Mouse (Mus musculus) liver, embryonic 16.5 days (tissue): ENCODE results near the gene Anapc16. TPM values are rescaled to one million over a fixed set of nuclear protein-coding genes. Genes with fewer than 3 reads are reported as not detected.
A peak's percentile ranks its signal among the peaks of the same experiment; 100 is the strongest.

Experiments
- ATAC-seq: fragments of 200-750 bp; cut with Nextera tagmentation; 2 replicates; pipeline ENCODE4 v1.8.0; 2017; ENCODE audit warnings: low read depth, mild to moderate bottlenecking, moderate number of reproducible peaks, moderate library complexity
- H3K27ac ChIP-seq: fragments of 300-500 bp; sonication (generic); 2 replicates; pipeline ENCODE4 v1.5.1; 2014; ENCODE audit warnings: mild to moderate bottlenecking, low read length
- H3K27me3 ChIP-seq: fragments of 300-500 bp; sonication (generic); 2 replicates; pipeline ENCODE4 v1.6.1; 2014; ENCODE audit warnings: low read depth, low read length, mixed read lengths; ENCODE audit not compliant: control insufficient read depth, insufficient read depth
- H3K36me3 ChIP-seq: fragments of 300-500 bp; sonication (generic); 2 replicates; pipeline ENCODE4 v1.6.1; 2014; ENCODE audit warnings: mild to moderate bottlenecking; ENCODE audit not compliant: control insufficient read depth, insufficient read depth
- H3K4me1 ChIP-seq: fragments of 300-500 bp; sonication (generic); 2 replicates; pipeline ENCODE4 v1.6.1; 2014; ENCODE audit warnings: low read depth, low read length, mixed read lengths; ENCODE audit not compliant: control insufficient read depth
- H3K4me2 ChIP-seq: fragments of 300-500 bp; sonication (generic); 2 replicates; pipeline ENCODE4 v1.6.1; 2014; ENCODE audit warnings: low read depth, low read length, mixed read lengths
- H3K4me3 ChIP-seq: fragments of 300-500 bp; sonication (generic); 2 replicates; pipeline ENCODE4 v1.5.1; 2014; ENCODE audit warnings: low read depth, mild to moderate bottlenecking, low read length
- H3K9ac ChIP-seq: fragments of 300-500 bp; sonication (generic); 2 replicates; pipeline ENCODE4 v1.6.1; 2014; ENCODE audit warnings: low read depth, low read length
- H3K9me3 ChIP-seq: fragments of 300-500 bp; sonication (generic); replicated peaks from 2 replicates; pipeline ENCODE4 v1.6.1; 2016; ENCODE audit warnings: low read length; ENCODE audit not compliant: control insufficient read depth
- WGBS: fragments of 180-500 bp; shearing (Covaris S2); extraction: QIAGEN DNeasy Blood & Tissue Kit; methylation state at CpG from one replicate; pipeline ENCODE4 v1.1.7; 2014; ENCODE audit not compliant: insufficient replicate concordance; 5-methylcytosine and 5-hydroxymethylcytosine counted together
- polyA plus RNA-seq: library from polyadenylated mRNA; unstranded; fragments of >200 nt; fragmentation: Nextera tagmentation; extraction: Ambion mirVana; gene quantifications from 2 replicates; pipeline ENCODE4 v1.2.1, GENCODE M21; 2015

Gene Anapc16
- polyA plus RNA-seq, 1 experiment from 2014 or later, result 34.9 TPM

DNA sequence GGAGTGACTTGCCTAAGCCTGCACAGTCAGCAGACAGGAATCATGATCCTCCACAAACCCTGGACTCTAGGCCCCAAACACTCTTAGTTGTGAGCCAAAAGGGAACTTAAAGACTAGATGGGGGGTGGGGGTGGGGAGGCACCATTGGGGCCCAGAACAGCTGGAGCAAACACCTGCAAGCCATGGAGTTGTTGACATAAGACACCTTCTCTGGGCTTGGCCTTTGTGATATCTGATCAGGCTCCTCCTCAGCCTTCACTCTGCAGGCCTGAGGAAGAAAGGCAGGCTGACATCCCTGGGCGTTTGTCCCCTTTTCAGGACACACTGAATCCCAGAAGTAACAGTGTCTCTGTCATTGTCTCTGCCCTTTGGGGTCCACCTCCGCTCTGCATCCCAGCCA is 39.3 kb downstream of the Anapc16 start:
- ATAC-seq, result no peak
- Histone ChIP-seq H3K4me3 (no peak overlapping the region), H3K9me3 (no peaks in the 10 kb centered on the region), H3K27me3 (no peaks in the 10 kb centered on the region), H3K4me1 (no peaks in the 10 kb centered on the region; the same call in 1 of the 2 replicates), H3K36me3 (no peaks in the 10 kb centered on the region), H3K4me2 (no peak overlapping the region), H3K9ac (no peak overlapping the region), H3K27ac (no peak overlapping the region)
- 54% methylated on average over 2 of the region's 2 CpGs for WGBS

DNA sequence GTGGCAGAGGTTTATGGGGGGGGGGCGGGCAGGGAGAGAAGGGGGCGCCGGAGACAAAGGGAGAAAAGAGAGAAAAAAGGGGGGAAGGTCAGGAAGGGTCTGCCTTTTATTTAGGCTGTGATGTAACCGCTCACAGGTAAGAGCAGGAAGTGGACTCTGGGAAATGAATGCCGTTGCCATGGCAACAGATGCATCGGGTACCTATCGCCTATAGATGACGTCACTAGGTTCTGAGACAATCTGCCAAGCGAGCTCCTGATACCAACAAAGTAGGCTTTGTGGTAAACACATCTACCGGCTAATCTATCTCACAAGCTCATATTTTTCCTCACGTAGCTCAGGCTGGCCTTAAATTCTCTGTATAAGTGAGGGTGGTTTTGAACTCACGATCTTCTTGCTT is 43.4 kb downstream of the Anapc16 start:
- Histone ChIP-seq H3K27ac (no peak overlapping the region), H3K9ac (no peak overlapping the region), H3K4me1 (no peaks in the 10 kb centered on the region; the same call in 1 of the 2 replicates), H3K36me3 (no peaks in the 10 kb centered on the region), H3K9me3 (no peaks in the 10 kb centered on the region), H3K4me2 (no peak overlapping the region), H3K4me3 (no peak overlapping the region), H3K27me3 (peaks cover 14% of the 10 kb centered on the region)
- WGBS, result 64% methylated on average over 11 of the region's 12 CpGs
- ATAC-seq, result no peak

DNA sequence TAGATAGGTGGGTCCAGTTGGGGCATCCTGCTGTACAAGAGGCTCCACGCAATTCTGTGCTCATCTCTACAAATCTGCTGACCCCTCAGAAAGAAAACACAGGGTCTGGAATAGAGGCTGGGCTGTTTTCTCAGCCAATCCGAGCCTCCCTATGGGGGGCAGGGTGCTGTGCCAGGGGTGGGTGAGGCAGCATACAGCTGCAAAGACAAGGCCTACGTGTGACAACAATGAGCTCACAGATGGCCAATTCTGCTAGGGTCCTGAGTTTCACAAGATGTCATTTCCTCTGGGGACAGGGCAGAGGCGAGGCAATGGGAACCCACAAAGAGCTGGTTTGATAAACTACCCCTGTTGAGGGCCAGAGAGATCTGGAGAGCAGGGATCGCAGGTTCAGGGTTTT is 44.5 kb downstream of the Anapc16 start:
- WGBS, result 46% methylated on average over 5 of the region's 5 CpGs
- no peak for ATAC-seq

DNA sequence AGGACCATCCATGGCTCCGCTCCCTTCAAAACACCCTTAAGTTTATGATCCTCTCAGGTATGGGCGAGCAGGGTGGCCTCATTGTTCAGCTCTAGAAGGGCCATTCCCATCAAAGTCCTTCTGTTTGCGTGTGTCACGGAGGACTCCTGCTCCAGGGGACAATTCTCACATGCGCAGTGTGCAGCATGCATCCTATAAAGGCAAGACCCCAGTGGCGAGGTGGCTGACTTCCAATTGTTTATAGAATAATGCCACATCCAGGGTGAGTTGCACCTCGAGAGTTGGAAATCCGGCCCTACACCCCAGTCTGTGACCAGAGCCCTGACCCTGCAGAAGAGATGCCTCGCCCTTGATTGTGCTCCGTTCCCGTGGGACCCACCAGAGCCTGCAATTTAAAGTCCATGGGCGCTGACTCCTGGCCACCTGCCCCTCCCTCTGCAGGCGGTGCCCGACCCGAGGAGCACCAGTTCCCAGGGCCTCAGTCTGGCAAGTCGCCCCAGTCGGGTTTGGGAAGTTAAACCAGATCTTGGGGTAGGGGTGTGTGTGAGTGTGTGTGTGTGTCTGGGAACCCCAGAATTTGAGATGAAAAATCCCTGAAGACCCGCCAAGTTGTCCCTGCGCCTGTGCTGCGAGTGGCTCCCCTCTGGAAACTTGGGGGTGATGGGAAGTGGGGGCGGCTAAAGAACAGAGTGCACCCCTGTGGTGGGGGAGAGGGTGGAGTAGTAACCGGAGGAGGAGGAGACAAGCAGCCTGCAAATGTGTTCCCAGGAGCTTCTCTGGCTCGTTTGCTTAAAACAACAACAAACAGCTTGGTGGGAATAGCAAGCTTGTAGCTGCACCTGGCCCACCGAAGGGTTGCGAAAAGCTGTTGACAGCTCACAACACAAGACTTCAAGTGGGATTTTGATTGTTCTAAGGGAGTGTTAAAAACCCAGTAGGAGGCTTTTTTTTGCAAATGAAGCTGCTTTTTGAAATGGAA is 45.5 kb downstream of the Anapc16 start:
- H3K4me2 ChIP-seq, result no peak overlapping the region
- no peak for ATAC-seq

More for the DNA sequence above, 44.5 kb downstream of the Anapc16 start:
- no peaks in the 10 kb centered on the region for H3K4me1 ChIP-seq
- no peak overlapping the region for H3K4me3 ChIP-seq
- H3K36me3 ChIP-seq, result no peaks in the 10 kb centered on the region
- no peaks in the 10 kb centered on the region for H3K9me3 ChIP-seq
- H3K4me2 ChIP-seq, result no peak overlapping the region
- no peak overlapping the region for H3K9ac ChIP-seq
- H3K27me3 ChIP-seq, result peaks cover 14% of the 10 kb centered on the region
- no peak overlapping the region for H3K27ac ChIP-seq

DNA sequence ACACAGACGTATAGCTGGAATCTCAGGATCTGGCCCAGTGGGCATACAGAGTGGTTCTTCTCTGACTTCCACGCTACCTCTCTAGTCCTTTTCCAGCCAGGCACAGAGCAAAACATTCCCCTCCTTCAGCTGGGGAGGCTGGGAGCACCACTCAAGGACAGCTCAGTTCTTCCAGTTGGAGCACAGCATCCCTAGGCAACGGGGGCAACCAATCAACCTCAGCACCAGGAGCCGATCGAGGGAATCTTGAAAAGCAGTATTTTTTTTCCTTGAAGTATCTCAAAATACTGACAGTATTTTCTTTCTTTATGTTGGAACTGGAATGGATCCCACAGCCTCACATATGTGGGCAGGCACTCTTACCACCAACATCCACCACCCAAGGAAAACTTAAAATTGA is 46.3 kb downstream of the Anapc16 start:
- ATAC-seq, result no peak
- Histone ChIP-seq H3K4me2 (no peak overlapping the region), H3K4me1 (peaks cover 10% of the 10 kb centered on the region), H3K36me3 (no peaks in the 10 kb centered on the region), H3K9ac (no peak overlapping the region), H3K9me3 (no peaks in the 10 kb centered on the region), H3K27ac (no peak overlapping the region), H3K27me3 (peaks cover 22% of the 10 kb centered on the region), H3K4me3 (no peak overlapping the region)
- WGBS, result 54% methylated on average over 5 of the region's 5 CpGs

More for the DNA sequence above, 45.5 kb downstream of the Anapc16 start:
- no peak overlapping the region for H3K4me3 ChIP-seq
- peaks cover 20% of the 10 kb centered on the region for H3K27me3 ChIP-seq
- no peak overlapping the region for H3K9ac ChIP-seq
- WGBS, result 43% methylated on average over 25 of the region's 25 CpGs
- no peaks in the 10 kb centered on the region for H3K36me3 ChIP-seq
- H3K27ac ChIP-seq, result no peak overlapping the region
- no peaks in the 10 kb centered on the region for H3K9me3 ChIP-seq
- peaks cover 3% of the 10 kb centered on the region for H3K4me1 ChIP-seq

DNA sequence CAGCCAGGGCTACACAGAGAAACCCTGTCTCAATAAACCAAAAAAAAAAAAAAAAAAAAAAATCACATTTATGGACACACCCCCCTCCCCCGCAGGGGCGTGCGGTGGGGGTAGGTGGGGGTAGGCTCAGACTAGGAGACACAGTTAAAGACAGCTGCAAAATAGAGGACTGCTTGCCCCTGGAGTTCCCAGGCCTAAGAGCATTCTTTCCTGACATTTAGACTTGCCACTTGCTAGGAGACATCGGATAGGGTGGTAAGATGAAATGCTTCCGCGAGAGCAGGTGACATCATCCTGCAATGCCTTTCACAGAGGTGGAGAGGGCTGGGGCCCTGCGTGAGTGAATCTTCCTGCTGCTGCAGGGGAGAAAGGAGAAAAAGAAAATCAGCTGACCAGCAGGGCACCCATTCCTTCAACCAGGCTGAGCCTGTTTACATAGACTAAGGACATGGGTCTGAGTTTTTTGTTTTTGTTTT is 49.3 kb downstream of the Anapc16 start:
- Histone ChIP-seq H3K9ac (no peak overlapping the region), H3K4me1 (peaks cover 24% of the 10 kb centered on the region), H3K27ac (no peak overlapping the region), H3K9me3 (no peaks in the 10 kb centered on the region), H3K36me3 (no peaks in the 10 kb centered on the region), H3K4me3 (no peak overlapping the region), H3K4me2 (no peak overlapping the region), H3K27me3 (peaks cover 36% of the 10 kb centered on the region)
- 39% methylated on average over 7 of the region's 7 CpGs for WGBS
- ATAC-seq, result no peak

DNA sequence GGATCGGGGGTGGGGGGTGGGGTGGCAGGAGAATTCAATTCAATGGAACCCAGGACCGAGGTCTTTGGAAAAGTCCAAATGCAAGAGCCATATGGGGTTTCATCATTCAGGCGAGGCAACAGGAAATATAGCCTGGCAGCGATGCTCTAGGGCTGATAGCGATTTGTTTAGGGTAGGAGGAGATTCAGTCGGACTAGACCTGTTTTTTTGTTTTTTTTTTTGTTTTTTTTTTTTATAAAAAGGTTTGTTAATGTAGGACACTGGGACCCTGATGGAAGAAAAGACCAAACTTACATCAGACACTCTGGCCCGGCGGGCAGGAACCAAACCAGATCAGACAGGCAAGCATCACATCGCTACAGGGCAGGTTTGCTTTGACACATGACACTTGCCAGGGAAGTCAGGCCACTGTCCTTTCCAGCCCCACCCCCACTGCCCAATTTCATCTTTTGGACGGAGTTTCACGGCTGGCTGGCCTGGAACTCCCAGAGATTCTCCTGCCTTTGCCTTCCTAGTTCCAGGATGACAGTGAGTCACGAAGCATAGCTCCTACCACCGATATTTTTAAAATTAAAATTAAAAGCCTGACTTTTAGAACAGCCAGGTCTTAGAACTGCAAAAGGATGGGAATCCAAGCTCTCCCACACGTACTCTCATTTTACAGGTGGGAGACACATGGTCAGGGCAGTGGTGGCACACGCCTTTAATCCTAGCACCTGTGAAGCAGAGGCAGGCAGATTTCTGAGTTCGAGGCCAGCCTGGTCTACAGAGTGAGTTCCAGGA is 50.0 kb downstream of the Anapc16 start:
- peak overlapping the region; percentile 98 for H3K4me2 ChIP-seq
- peaks cover 33% of the 10 kb centered on the region for H3K27me3 ChIP-seq
- H3K9me3 ChIP-seq, result no peaks in the 10 kb centered on the region
- H3K4me3 ChIP-seq, result peak overlapping the region; percentile 73
- H3K4me1 ChIP-seq, result peaks cover 24% of the 10 kb centered on the region
- H3K36me3 ChIP-seq, result no peaks in the 10 kb centered on the region
- 25% methylated on average over 16 of the region's 16 CpGs for WGBS
- ATAC-seq, result no peak
- peak overlapping the region; percentile 55 for H3K9ac ChIP-seq
- no peak overlapping the region for H3K27ac ChIP-seq

DNA sequence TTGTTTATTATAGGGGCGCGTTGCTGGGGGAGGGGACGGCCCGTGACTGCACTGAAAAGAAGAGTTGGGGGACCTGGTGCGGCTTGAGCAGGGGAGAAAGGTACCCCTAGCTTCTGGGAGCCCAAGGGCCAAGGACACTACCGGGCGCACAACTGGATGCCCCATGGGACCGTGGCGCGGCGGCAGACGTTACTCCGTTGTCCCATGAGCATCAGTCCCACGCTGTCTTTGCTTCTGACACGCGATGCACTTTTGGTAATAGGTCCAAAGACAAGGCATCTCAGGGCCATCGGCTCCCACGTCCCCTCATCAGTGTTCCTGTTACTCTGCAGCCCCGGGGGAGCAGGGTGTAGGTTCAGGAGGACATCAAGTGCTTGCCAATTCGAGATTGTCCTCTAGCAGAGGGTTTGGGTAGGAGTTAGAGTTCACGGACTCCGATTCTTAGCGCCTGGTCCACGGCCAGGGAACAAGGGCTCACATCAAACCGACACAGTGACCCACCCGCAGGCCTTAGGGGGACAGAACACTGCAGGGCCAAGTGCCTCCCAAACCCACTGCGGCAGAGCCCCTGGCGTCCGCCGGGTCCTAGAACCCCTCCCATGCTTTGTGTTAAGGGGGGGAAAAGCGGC is 50.7 kb downstream of the Anapc16 start:
- Histone ChIP-seq H3K4me2 (peak overlapping the region; percentile 98), H3K9ac (peak overlapping the region; percentile 55), H3K27me3 (peaks cover 29% of the 10 kb centered on the region), H3K27ac (peak overlapping the region; percentile 34), H3K9me3 (no peaks in the 10 kb centered on the region), H3K4me3 (peak overlapping the region; percentile 73), H3K4me1 (peaks cover 24% of the 10 kb centered on the region), H3K36me3 (no peaks in the 10 kb centered on the region)
- under 1% methylated on average over 31 of the region's 31 CpGs for WGBS
- ATAC-seq, result peak; percentile 7
